Comparison of ENCODE assay signal across 7 mouse cellular contexts in genomic region chr11:21570973-21571372, GRCm38 (mm10). TPM values are rescaled to one million over a fixed set of nuclear protein-coding genes. Genes with fewer than 3 reads are reported as not detected.
DNase-seq lines count a peak whose midpoint lies in the region; ATAC-seq and TF ChIP-seq lines count a peak whose summit lies in the region.

No protein-coding gene starts in this region.

- 13% methylated on average over 10 of the region's 10 CpGs for WGBS in thymus, adult 2 months
- 10% methylated on average over 10 of the region's 10 CpGs for WGBS in midbrain, embryonic 13.5 days

- 0 out of 2 replicates have a peak, but pooled peaks cover 4% of the 10 kb centered on the region for H3K36me3 ChIP-seq in thymus, adult 2 months (ENCODE audit: control insufficient read depth, insufficient read depth, low read length)
- H3K36me3 ChIP-seq in midbrain, embryonic 13.5 days: no peaks in the 10 kb centered on the region; the same call in 1 of the 2 replicates

- no peak overlapping the region; the same call in 1 of the 2 replicates for H3K4me3 ChIP-seq in thymus, adult 2 months (ENCODE audit: control insufficient read depth, insufficient read depth, low read length)
- H3K4me3 ChIP-seq in layer of hippocampus, adult 2 months: peak overlapping the region; percentile 88
- H3K4me3 ChIP-seq in midbrain, embryonic 13.5 days (replicated peaks): peak overlapping the region; percentile 84

- peak overlapping the region; percentile 70 for H3K4me2 ChIP-seq in midbrain, embryonic 13.5 days (replicated peaks)

- peak overlapping the region; percentile 84 for H3K9ac ChIP-seq in midbrain, embryonic 13.5 days (replicated peaks)

- TF ChIP-seq POLR2A in thymus, adult 2 months (IDR thresholded peaks at IDR 0.05; ENCODE audit: control insufficient read depth, extremely low read depth, insufficient read depth, low read length, poor library complexity): no peak

- no peak for ATAC-seq in midbrain, embryonic 13.5 days

- peaks cover 8% of the 10 kb centered on the region for H3K4me1 ChIP-seq in thymus, adult 2 months (replicated peaks; ENCODE audit: control insufficient read depth, insufficient read depth, low read length)
- peaks cover 30% of the 10 kb centered on the region for H3K4me1 ChIP-seq in midbrain, embryonic 13.5 days (replicated peaks)

- no peaks in the 10 kb centered on the region for H3K27me3 ChIP-seq in thymus, adult 2 months (ENCODE audit: control insufficient read depth, insufficient read depth, low read length)
- no peaks in the 10 kb centered on the region for H3K27me3 ChIP-seq in midbrain, embryonic 13.5 days

- intact Hi-C loops in heart, postnatal 10 days (cut with DNase I): no loop called here

- no peak for TF ChIP-seq CTCF in thymus, adult 2 months (IDR thresholded peaks at IDR 0.05; ENCODE audit: borderline replicate concordance, control insufficient read depth, extremely low read depth, insufficient read depth, low read length, poor library complexity)
- no peak for TF ChIP-seq CTCF in layer of hippocampus, adult 2 months (conservative IDR thresholded peaks at IDR 0.05)

- no peak overlapping the region for H3K27ac ChIP-seq in thymus, adult 2 months (ENCODE audit: control insufficient read depth, insufficient read depth, low read length)
- peak overlapping the region; percentile 97 for H3K27ac ChIP-seq in layer of hippocampus, adult 2 months
- H3K27ac ChIP-seq in midbrain, embryonic 13.5 days: peak overlapping the region; percentile 89

- no peaks in the 10 kb centered on the region for H3K9me3 ChIP-seq in midbrain, embryonic 13.5 days

- peak; percentile 9 for DNase-seq in thymus, adult 2 months
- DNase-seq in thymus, adult 18-20 months: no peak
- peak; percentile 54 to 67 for DNase-seq in cerebellum, postnatal 10 days
- peak; percentile 62 to 70 for DNase-seq in heart, postnatal 10 days
- DNase-seq in layer of hippocampus, adult 2 months (ENCODE audit: low spot score in 2 of 2): peak; percentile 57 to 58
- peak; percentile 44 for DNase-seq in thymus, postnatal 0 days (ENCODE audit: low spot score)

RNA-seq across cellular contexts. Expression of gene Wdpcp, which starts 1.1 kb away (rescaled TPM):
- 2.7 and 4.0 TPM in 2 replicates for polyA plus RNA-seq in thymus, adult 2 months (2012; rRNA removed)
- total RNA-seq in heart, postnatal 10 days (2021): 1 to 10 TPM; 6.5 to 6.7 TPM
- total RNA-seq in layer of hippocampus, adult 2 months (2021): 10 to 100 TPM; 10.5 to 13.0 TPM
- polyA plus RNA-seq in midbrain, embryonic 13.5 days (2015; fragmentation: Nextera tagmentation; extraction: Ambion mirVana): 12.6 and 13.1 TPM in 2 replicates
- 5.1 and 5.3 TPM in 2 replicates for polyA plus RNA-seq in thymus, postnatal 0 days (2015; fragmentation: Nextera tagmentation; extraction: Ambion mirVana)

RNA-seq across cellular contexts. Expression of gene Mdh1, which starts 1.2 kb away (rescaled TPM):
- polyA plus RNA-seq in thymus, adult 2 months (2012; rRNA removed): 147 and 191 TPM in 2 replicates
- total RNA-seq in heart, postnatal 10 days (2021): 1,000 to 10,000 TPM; 2,015 to 2,040 TPM
- 100 to 1,000 TPM; 667 to 677 TPM for total RNA-seq in layer of hippocampus, adult 2 months (2021)
- polyA plus RNA-seq in midbrain, embryonic 13.5 days (2015; fragmentation: Nextera tagmentation; extraction: Ambion mirVana): 466 and 472 TPM in 2 replicates
- polyA plus RNA-seq in thymus, postnatal 0 days (2015; fragmentation: Nextera tagmentation; extraction: Ambion mirVana): 462 and 482 TPM in 2 replicates

Comparison
In these comparisons a context has a peak if more than half of its experiments do, and no peak if none do; other contexts are left out.
1. DNase-seq: peak in thymus, adult 2 months (single experiment), cerebellum, postnatal 10 days (2 of 2), heart, postnatal 10 days (2 of 2), layer of hippocampus, adult 2 months (2 of 2) and thymus, postnatal 0 days (single experiment); none in thymus, adult 18-20 months (0 of 2).